Mouse (Mus musculus) naive thymus-derived CD4-positive, alpha-beta T cell, adult 2 months (primary cell): ENCODE results near the gene Pnpla8.

ENCODE experiments used
- DNase-seq: peaks from one replicate; pipeline ENCODE4 v3.0.0-alpha.2; 2011; ENCODE audit warnings: low read depth

The Pnpla8 gene

GRCm38 (mm10) chr12:44346143-44346542 is 125.0 kb downstream of the Pnpla8 start:
- DNase-seq: no peak

GRCm38 (mm10) chr12:44355116-44355515 is 133.9 kb downstream of the Pnpla8 start:
- DNase-seq: no peak

DNA sequence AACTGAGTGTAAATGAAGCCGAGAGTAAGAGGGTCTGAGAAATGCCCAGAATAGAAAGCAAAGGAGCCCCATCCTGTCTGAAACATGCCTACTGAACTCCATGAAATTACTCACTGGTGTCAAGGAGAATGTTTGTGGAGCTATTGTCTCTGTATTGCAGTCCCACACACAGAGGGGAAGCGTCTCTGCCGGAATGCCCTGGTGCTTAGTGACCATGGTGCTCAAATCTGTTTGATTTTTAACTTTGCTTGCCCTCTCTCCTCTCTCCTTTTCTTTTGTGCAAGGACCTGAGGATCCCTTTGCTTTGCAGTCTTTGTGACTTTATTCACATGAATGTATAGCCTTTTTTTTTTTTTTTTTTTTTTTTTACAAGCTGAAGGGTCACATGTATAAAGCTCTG is 136.3 kb downstream of the Pnpla8 start:
- DNase-seq: no peak

DNA sequence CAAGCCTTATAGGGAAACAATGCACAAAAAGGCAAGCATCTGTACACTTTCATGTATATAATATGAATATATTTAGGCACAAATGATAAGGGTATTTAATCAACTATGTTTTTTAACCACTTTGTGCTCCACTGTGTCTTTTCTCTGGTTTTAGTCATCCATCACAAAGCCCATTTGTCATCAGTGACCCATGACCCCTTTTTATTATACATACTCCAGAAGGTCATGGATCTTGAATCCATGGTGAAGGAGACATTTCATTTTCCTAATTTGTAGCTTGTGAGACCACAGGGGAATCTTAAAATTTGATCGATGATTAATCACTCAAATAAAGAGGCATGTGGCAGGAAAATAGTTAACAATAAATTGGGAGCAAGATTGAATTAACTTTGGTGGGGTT is 136.7 kb downstream of the Pnpla8 start:
- no peak for DNase-seq

GRCm38 (mm10) chr12:44371076-44371710 is 150.0 kb downstream of the Pnpla8 start:
- DNase-seq: no peak
